Mouse (Mus musculus): ENCODE data around the gene Chpf. TPM values are rescaled to one million over a fixed set of nuclear protein-coding genes. Genes with fewer than 3 reads are reported as not detected.

Gene Chpf
- polyA plus RNA-seq, 1 experiment from 2014 or later, result 24.6 TPM

GRCm38 (mm10) chr1:75476441-75476840 is 2.7 kb downstream of the Chpf start:
- Histone ChIP-seq H3K4me1 (replicated peaks; ENCODE audit: control insufficient read depth, insufficient read depth) (0 out of 2 replicates have a peak, but pooled peaks cover 2% of the 10 kb centered on the region), H3K36me3 (ENCODE audit: control insufficient read depth, insufficient read depth, low read length) (0 out of 2 replicates have a peak, but pooled peaks cover 6% of the 10 kb centered on the region), H3K9me3 (ENCODE audit: control insufficient read depth, low read length) (no peaks in the 10 kb centered on the region), H3K9ac (ENCODE audit: low read length) (no peak overlapping the region), H3K27me3 (ENCODE audit: control insufficient read depth, insufficient read depth, low read length) (peaks cover 2% of the 10 kb centered on the region; the same call in 1 of the 2 replicates), H3K4me3 (ENCODE audit: low read depth, low read length) (no peak overlapping the region), H3K4me2 (replicated peaks; ENCODE audit: low read depth) (no peak overlapping the region), H3K27ac (replicated peaks) (no peak overlapping the region)
- ATAC-seq (ENCODE audit: low FRiP score, low TSS enrichment) (no peak), DNase-seq (ENCODE audit: low spot score) (no peak)
- WGBS, result 94% methylated on average over 11 of the region's 11 CpGs
- no peak for TF ChIP-seq EP300 (optimal IDR thresholded peaks at IDR 0.05)
- no peak for TF ChIP-seq CTCF (IDR thresholded peaks at IDR 0.05; ENCODE audit: low read depth)

- Histone ChIP-seq H3K9ac (ENCODE audit: low read length) (no peak overlapping the region), H3K4me1 (replicated peaks; ENCODE audit: control insufficient read depth, insufficient read depth) (no peaks in the 10 kb centered on the region), H3K36me3 (ENCODE audit: control insufficient read depth, insufficient read depth, low read length) (no peaks in the 10 kb centered on the region), H3K9me3 (ENCODE audit: control insufficient read depth, low read length) (no peaks in the 10 kb centered on the region), H3K27me3 (ENCODE audit: control insufficient read depth, insufficient read depth, low read length) (no peaks in the 10 kb centered on the region), H3K4me3 (ENCODE audit: low read depth, low read length) (no peak overlapping the region), H3K27ac (replicated peaks) (no peak overlapping the region), H3K4me2 (replicated peaks; ENCODE audit: low read depth) (no peak overlapping the region)
- DNase-seq (ENCODE audit: low spot score) (no peak), ATAC-seq (ENCODE audit: low FRiP score, low TSS enrichment) (no peak)
- TF ChIP-seq CTCF (IDR thresholded peaks at IDR 0.05; ENCODE audit: low read depth) (no peak), EP300 (optimal IDR thresholded peaks at IDR 0.05) (no peak)
- WGBS, result 78% methylated on average over 17 of the region's 17 CpGs
Measured at GRCm38 (mm10) chr1:75469287-75469825, 9.8 kb downstream of the Chpf start.

- no peaks in the 10 kb centered on the region for H3K36me3 ChIP-seq (ENCODE audit: control insufficient read depth, insufficient read depth, low read length)
- H3K9ac ChIP-seq (ENCODE audit: low read length), result no peak overlapping the region
- H3K27me3 ChIP-seq (ENCODE audit: control insufficient read depth, insufficient read depth, low read length), result no peaks in the 10 kb centered on the region
- 7% methylated on average over 14 of the region's 14 CpGs for WGBS
- 0 out of 2 replicates have a peak overlapping the region, but pooled peaks have one; percentile 17 for H3K4me2 ChIP-seq (replicated peaks; ENCODE audit: low read depth)
- ATAC-seq (ENCODE audit: low FRiP score, low TSS enrichment), result peak; percentile 76
- no peak overlapping the region for H3K4me3 ChIP-seq (ENCODE audit: low read depth, low read length)
- H3K4me1 ChIP-seq (replicated peaks; ENCODE audit: control insufficient read depth, insufficient read depth), result no peaks in the 10 kb centered on the region
- TF ChIP-seq EP300 (optimal IDR thresholded peaks at IDR 0.05) (no peak), CTCF (IDR thresholded peaks at IDR 0.05; ENCODE audit: low read depth) (peak; percentile 96)
- no peaks in the 10 kb centered on the region for H3K9me3 ChIP-seq (ENCODE audit: control insufficient read depth, low read length)
- H3K27ac ChIP-seq (replicated peaks), result no peak overlapping the region
- DNase-seq (ENCODE audit: low spot score), result peak; percentile 84
Measured at GRCm38 (mm10) chr1:75467215-75467927, 11.7 kb downstream of the Chpf start.

GRCm38 (mm10) chr1:75463652-75464204 is 15.4 kb downstream of the Chpf start:
- H3K9me3 ChIP-seq (ENCODE audit: control insufficient read depth, low read length), result no peaks in the 10 kb centered on the region
- no peak overlapping the region for H3K9ac ChIP-seq (ENCODE audit: low read length)

GRCm38 (mm10) chr1:75462636-75463035 is 16.5 kb downstream of the Chpf start:
- Histone ChIP-seq H3K9me3 (ENCODE audit: control insufficient read depth, low read length) (no peaks in the 10 kb centered on the region), H3K4me3 (ENCODE audit: low read depth, low read length) (no peak overlapping the region), H3K27ac (replicated peaks) (no peak overlapping the region), H3K27me3 (ENCODE audit: control insufficient read depth, insufficient read depth, low read length) (no peaks in the 10 kb centered on the region), H3K4me1 (replicated peaks; ENCODE audit: control insufficient read depth, insufficient read depth) (0 out of 2 replicates have a peak, but pooled peaks cover 3% of the 10 kb centered on the region), H3K9ac (ENCODE audit: low read length) (no peak overlapping the region), H3K36me3 (ENCODE audit: control insufficient read depth, insufficient read depth, low read length) (no peaks in the 10 kb centered on the region), H3K4me2 (replicated peaks; ENCODE audit: low read depth) (no peak overlapping the region)
- no peak for TF ChIP-seq CTCF (IDR thresholded peaks at IDR 0.05; ENCODE audit: low read depth)
- no peak for TF ChIP-seq EP300 (optimal IDR thresholded peaks at IDR 0.05)
- DNase-seq (ENCODE audit: low spot score) (no peak), ATAC-seq (ENCODE audit: low FRiP score, low TSS enrichment) (no peak)
- WGBS, result 61% methylated on average over 1 of the region's 1 CpGs

More at GRCm38 (mm10) chr1:75463652-75464204, 15.4 kb downstream of the Chpf start:
- Histone ChIP-seq H3K4me1 (replicated peaks; ENCODE audit: control insufficient read depth, insufficient read depth) (0 out of 2 replicates have a peak, but pooled peaks cover 3% of the 10 kb centered on the region), H3K4me2 (replicated peaks; ENCODE audit: low read depth) (no peak overlapping the region), H3K36me3 (ENCODE audit: control insufficient read depth, insufficient read depth, low read length) (no peaks in the 10 kb centered on the region), H3K27ac (replicated peaks) (no peak overlapping the region), H3K27me3 (ENCODE audit: control insufficient read depth, insufficient read depth, low read length) (no peaks in the 10 kb centered on the region), H3K4me3 (ENCODE audit: low read depth, low read length) (no peak overlapping the region)
- TF ChIP-seq EP300 (optimal IDR thresholded peaks at IDR 0.05) (no peak), CTCF (IDR thresholded peaks at IDR 0.05; ENCODE audit: low read depth) (no peak)
- WGBS, result 82% methylated on average over 5 of the region's 5 CpGs
- no peak for ATAC-seq (ENCODE audit: low FRiP score, low TSS enrichment)
- DNase-seq (ENCODE audit: low spot score), result no peak

GRCm38 (mm10) chr1:75460297-75460696 is 18.8 kb downstream of the Chpf start:
- DNase-seq (ENCODE audit: low spot score), result no peak
- no peak overlapping the region for H3K9ac ChIP-seq (ENCODE audit: low read length)
- no peak overlapping the region for H3K4me2 ChIP-seq (replicated peaks; ENCODE audit: low read depth)
- H3K27ac ChIP-seq (replicated peaks), result no peak overlapping the region
- no peaks in the 10 kb centered on the region for H3K9me3 ChIP-seq (ENCODE audit: control insufficient read depth, low read length)
- no peak for TF ChIP-seq CTCF (IDR thresholded peaks at IDR 0.05; ENCODE audit: low read depth)
- no peak for TF ChIP-seq EP300 (optimal IDR thresholded peaks at IDR 0.05)
- no peak for ATAC-seq (ENCODE audit: low FRiP score, low TSS enrichment)
- no peaks in the 10 kb centered on the region for H3K36me3 ChIP-seq (ENCODE audit: control insufficient read depth, insufficient read depth, low read length)
- WGBS, result 58% methylated on average over 7 of the region's 7 CpGs
- H3K4me3 ChIP-seq (ENCODE audit: low read depth, low read length), result no peak overlapping the region
- H3K4me1 ChIP-seq (replicated peaks; ENCODE audit: control insufficient read depth, insufficient read depth), result 0 out of 2 replicates have a peak, but pooled peaks cover 3% of the 10 kb centered on the region
- no peaks in the 10 kb centered on the region; the same call in 1 of the 2 replicates for H3K27me3 ChIP-seq (ENCODE audit: control insufficient read depth, insufficient read depth, low read length)

Measured in stomach, postnatal 0 days (tissue).